Mouse (Mus musculus): ENCODE data around the gene Mindy2.

- TF ChIP-seq CTCF (IDR thresholded peaks at IDR 0.05; ENCODE audit: low read depth) = no peak
- no peak for TF ChIP-seq EP300 (IDR thresholded peaks at IDR 0.05; ENCODE audit: low read depth)
Observed at GRCm38 (mm10) chr9:70556796-70557195, 100.2 kb downstream of the Mindy2 start.
